Mouse (Mus musculus) embryonic stem cell, embryonic (primary cell): ENCODE data around the gene Acd.

ENCODE experiments used
- CTCF ChIA-PET, 4 experiments: fragments of 300-600 bp in 2 of 4; fragments of 350-600 bp in 2 of 4; sonication (Branson Sonifier 250); formaldehyde crosslinking; loops; one replicate each; lab custom pipeline; 2022; ENCODE audit warnings: inconsistent platforms in 2 of 4; lab: Charles Lee
- POLR2A ChIA-PET, 4 experiments: fragments of 300-600 bp in 2 of 4; fragments of 350-600 bp in 2 of 4; sonication (Branson Sonifier 250); formaldehyde crosslinking; loops; one replicate each; lab custom pipeline; 2022; ENCODE audit warnings: antibody characterized with exemption in 4 of 4, inconsistent platforms in 1 of 4; lab: Charles Lee

Gene Acd

DNA sequence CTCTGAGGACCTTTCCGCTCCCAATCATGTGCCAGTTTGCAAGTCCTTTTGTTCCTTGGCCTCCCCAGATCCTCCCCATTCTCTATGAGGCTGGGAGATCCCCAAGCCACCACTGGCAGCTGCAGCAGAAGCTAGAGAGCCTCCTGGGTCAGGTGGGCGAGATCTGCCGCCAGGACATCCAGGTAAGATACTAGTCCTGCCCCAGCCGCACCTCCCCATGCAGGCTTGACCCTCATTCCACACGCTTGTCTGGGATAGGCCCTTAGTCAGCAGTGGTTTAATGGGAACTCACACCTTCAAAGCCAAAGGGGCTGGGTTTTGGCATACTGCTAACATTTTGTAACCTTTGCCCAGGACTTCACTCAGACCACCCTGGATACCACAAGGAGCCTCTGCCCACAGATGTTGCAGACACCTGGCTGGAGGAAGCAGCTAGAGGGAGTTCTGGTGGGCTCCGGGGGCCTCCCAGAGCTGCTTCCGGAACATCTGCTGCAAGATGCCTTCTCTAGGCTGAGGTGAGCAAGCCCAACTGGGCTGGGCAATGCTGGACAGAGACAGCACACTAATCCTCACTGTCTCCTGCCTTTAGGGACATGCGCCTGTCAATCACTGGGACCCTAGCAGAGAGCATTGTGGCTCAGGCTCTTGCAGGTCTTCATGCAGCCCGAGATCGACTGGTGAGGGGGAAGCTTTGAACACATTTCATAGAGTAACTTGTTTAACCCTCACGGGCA is 8.3 kb downstream of the Acd start:
- POLR2A ChIA-PET: interaction anchor here (0.5 to 2.9 kb wide), 14 partner anchors 8 to 172 kb away, joined by 3 to 10 read pairs (median 3); partner anchors contain the start of genes Acd (in 1 of the 4), Agrp (in 1 of the 4), Ctcf (in 1 of the 4) and Pard6a (in 1 of the 4)
- CTCF ChIA-PET: interaction anchor here in 3 of 4 experiments (1.1 to 1.9 kb wide), 3 partner anchors 56 to 96 kb away, joined by 3 to 6 read pairs (median 4); partner anchors contain the start of genes Agrp (in 1 of the 3) and Ctcf (in 1 of the 3)

DNA sequence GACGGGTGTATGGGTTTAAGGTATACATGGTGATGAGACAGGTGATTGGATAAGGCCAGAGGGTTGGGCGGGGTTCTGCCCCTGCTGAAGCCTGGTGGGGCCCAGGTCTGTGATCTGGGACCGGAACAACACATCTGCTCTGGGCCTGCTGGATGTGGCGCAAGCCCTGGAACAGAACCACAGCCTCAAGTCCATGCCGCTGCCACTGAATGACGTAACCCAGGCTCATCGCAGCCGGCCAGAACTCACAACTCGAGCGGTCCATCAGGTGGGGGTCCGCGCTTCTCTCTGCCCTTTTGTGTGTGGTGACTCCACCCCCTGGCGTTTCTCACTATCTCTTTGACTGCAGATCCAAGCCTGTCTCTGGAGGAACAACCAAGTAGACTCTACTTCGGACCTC is 9.9 kb downstream of the Acd start:
- ChIA-PET POLR2A (no interaction called here), CTCF (interaction anchor here in 2 of 4 experiments (0.5 to 1.0 kb wide), 2 partner anchors 30 to 175 kb away, joined by 3 read pairs; no protein-coding TSS in a partner anchor)

DNA sequence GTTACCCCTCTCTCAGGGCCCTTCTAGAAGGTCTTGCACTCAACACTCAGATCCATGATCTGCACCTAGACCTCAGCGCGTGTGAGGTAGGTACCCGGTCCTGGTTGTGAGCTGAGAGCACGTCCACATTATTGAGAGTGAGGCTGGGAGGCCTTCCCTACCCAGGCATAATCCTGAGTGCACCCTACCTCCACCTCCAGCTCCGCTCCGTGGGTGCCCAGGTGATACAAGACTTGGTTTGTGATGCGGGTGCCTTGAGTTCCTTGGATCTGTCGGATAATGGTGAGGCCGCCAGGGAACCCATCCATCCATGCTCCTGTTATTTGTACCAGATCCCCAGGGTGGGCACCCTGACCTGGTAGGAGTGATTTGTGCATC is 10.9 kb downstream of the Acd start:
- CTCF ChIA-PET: interaction anchor here in 1 of 4 experiments (1.9 kb wide), 1 partner anchor 28 kb away, joined by 6 read pairs; no protein-coding TSS in a partner anchor
- POLR2A ChIA-PET: interaction anchor here in 2 of 4 experiments (1.0 to 4.9 kb wide), 9 partner anchors 9 to 68 kb away, joined by 3 to 58 read pairs (median 6); partner anchors contain the start of genes Acd (in 2 of the 2), Pard6a (in 2 of the 2), Agrp (in 1 of the 2) and Ctcf (in 1 of the 2)

DNA sequence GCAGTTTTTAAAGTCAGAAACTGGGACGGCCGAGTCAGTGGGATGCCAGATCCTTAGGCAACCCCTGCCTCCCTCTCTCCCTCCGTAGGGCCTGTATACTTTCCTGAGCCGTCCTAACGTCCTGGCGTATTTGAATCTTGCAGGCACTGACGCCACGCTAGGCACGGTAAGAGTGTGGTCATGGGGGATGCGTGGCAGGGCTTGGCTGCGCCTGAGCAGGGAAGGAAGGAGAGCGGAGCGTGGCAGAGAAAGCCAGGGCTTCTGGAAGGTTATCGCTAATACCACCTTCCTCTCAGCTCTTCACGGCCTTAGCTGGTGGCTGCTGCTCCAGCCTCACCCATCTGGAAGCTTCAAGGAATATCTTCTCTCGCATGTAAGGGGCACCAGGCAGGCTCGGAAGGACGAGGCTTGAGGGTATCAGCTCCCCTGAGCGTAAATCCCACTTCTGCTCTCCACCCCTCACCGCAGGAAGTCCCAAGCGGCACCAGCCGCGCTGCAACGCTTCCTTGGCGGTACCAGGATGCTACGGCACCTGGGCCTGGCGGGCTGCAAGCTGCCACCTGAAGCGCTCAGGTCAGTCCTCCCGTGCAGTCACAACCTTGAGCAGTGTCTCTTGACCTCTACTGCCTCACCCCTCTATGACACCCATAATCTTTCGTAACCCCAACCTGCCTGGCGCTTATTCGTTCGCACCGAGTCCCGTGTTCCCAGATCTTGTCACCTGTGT is 11.5 kb downstream of the Acd start:
- ChIA-PET POLR2A (interaction anchor here in 3 of 4 experiments (0.5 to 4.9 kb wide), 21 partner anchors 9 to 205 kb away, joined by 3 to 58 read pairs (median 4); partner anchors contain the start of genes Acd (in 2 of the 3), Pard6a (in 2 of the 3), Agrp (in 1 of the 3) and Atp6v0d1 (in 1 of the 3)), CTCF (interaction anchor here in 2 of 4 experiments (0.6 to 1.9 kb wide), 4 partner anchors 25 to 112 kb away, joined by 4 to 6 read pairs (median 6); no protein-coding TSS in a partner anchor)

DNA sequence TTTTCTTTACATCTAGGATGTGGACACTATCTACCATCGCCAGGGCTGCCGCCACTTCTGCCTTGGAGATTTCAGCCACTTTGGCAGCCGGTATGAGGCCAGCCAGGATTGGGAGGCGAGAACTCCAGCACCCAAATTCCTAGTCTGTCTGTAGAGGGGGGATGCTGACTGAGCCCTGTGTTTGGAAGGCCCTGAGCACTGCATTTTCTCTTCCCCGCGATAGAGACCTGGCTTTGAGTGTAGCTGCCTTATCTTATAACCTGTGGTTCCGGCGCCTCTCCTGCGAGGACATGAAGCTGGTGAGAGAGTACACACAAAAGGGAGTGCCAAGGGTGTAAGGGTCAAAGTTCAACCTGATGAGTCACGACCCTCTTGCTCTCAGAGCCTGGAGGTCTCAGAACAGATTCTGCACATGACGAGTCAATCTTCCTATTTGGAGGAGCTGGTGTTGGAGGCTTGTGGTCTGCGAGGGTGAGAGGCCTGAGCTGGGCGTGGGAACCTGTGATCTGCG is 12.6 kb downstream of the Acd start:
- ChIA-PET CTCF (interaction anchor here (0.5 to 2.8 kb wide), 12 partner anchors 16 to 833 kb away, joined by 3 to 11 read pairs (median 3); no protein-coding TSS in a partner anchor), POLR2A (interaction anchor here (0.6 to 4.9 kb wide), 47 partner anchors 9 to 451 kb away, joined by 3 to 58 read pairs (median 4); partner anchors contain the start of genes Acd (in 2 of the 4), Ctcf (in 2 of the 4), Pard6a (in 2 of the 4) and Pskh1 (in 2 of the 4))

DNA sequence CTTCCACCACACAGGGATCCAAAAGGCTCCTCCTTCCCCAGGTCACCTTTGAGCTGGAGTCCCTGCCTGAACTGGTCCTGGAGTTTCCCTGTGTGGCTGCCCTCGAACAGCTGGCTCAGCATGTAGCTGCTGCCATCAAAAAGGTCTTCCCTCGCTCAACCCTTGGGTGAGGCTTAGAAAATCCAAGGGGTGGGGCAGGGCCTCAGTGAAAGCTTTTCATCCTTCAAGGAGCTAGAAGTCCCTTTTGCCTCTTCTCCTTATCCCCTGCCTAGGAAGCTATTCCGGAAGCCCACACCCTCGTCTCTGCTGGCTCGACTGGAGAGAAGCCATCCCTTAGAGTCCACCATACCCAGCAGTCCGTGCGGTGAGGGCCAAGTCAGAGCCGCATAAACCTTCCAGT is 13.4 kb downstream of the Acd start:
- POLR2A ChIA-PET: interaction anchor here in 3 of 4 experiments (0.6 to 4.9 kb wide), 46 partner anchors 9 to 433 kb away, joined by 3 to 58 read pairs (median 4); partner anchors contain the start of genes Acd (in 3 of the 3), Pard6a (in 3 of the 3), Agrp (in 2 of the 3) and Ctcf (in 2 of the 3)

DNA sequence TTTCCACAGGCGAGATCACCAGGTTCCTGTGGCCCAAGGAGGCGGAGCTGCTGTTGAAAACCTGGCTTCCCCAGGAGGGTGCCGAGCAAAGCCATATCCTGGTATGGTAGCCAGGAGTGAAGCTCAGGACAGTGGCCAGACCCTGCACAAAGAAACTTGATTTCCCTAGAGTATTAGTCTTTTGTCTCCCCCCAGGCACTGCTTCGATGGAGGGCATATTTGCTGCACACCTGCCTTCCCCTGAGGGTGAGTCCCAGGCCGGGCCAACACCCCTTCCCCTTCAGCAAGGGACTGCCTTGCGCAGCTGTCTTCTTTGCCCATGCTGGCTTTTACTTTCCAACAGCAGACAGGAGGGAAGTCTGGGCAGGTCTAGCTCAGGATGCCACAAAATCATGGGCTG is 14.4 kb downstream of the Acd start:
- ChIA-PET CTCF (interaction anchor here (0.5 to 4.1 kb wide), 17 partner anchors 14 to 259 kb away, joined by 3 to 20 read pairs (median 3); partner anchors contain the start of genes Atp6v0d1 (in 1 of the 4), Nrn1l (in 1 of the 4) and Ripor1 (in 1 of the 4)), POLR2A (interaction anchor here in 3 of 4 experiments (0.5 to 4.9 kb wide), 36 partner anchors 11 to 610 kb away, joined by 3 to 58 read pairs (median 4); partner anchors contain the start of genes Acd (in 3 of the 3), Agrp (in 3 of the 3), Pard6a (in 3 of the 3) and Ctcf (in 2 of the 3))

More for the DNA sequence above, 13.4 kb downstream of the Acd start:
- CTCF ChIA-PET: interaction anchor here (0.5 to 4.1 kb wide), 21 partner anchors 17 to 833 kb away, joined by 3 to 20 read pairs (median 3); partner anchors contain the start of gene Nrn1l (in 1 of the 4)

DNA sequence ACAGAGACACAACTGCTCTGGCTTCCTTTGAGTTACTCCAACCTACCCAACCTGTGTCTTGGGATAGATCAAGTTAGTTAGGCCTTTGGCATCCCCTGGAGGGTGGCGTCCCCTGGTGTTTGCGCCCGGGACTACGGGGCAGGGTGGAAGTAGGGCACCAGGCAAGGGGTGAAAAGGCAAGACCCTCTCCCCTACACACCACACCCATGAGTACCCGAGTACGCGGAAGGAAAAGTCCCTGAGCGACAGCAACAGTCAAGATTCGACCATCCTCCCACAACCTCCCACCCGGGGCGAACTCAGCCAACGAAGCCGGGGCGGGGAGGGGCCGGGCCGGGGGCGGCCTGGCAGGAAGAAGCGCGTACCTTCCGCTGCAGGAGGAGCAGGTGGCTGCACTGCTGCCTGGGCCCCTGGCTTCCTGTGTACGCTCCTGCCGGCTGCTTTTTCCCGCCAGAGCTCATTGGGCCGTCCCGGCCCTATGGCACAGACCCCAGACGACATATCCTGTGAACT is 15.1 kb downstream of the Acd start, which contains the start of gene Carmil2:
Carmil2 (plus strand) TSS at position 479 of the 513 bp plus-strand sequence.
- CTCF ChIA-PET: interaction anchor here in 3 of 4 experiments (0.9 to 4.1 kb wide), 8 partner anchors 31 to 152 kb away, joined by 3 to 20 read pairs (median 4); partner anchors contain the start of gene Ripor1 (in 1 of the 3)
- POLR2A ChIA-PET: interaction anchor here in 3 of 4 experiments (0.6 to 4.9 kb wide), 22 partner anchors 13 to 208 kb away, joined by 3 to 58 read pairs (median 5); partner anchors contain the start of genes Acd (in 3 of the 3), Pard6a (in 3 of the 3), Agrp (in 2 of the 3) and Ctcf (in 2 of the 3)

DNA sequence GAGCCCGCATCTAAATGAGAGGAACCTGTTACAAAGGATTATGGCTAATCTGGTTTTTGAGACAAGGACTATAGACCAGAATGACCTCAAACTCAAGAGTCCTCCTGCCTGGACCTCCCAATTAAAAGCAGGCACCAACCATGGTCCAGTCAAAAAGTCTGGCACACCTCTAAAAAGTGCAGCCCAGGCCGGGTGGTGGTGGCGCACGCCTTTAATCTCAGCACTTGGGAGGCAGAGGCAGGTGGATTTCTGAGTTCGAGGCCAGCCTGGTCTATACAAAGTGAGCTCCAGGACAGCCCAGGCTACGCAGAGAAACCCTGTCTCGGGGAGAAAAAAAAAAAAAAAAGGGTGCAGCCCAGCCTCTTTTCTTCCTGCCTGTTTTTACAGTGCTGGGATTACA is 15.6 kb downstream of the Acd start:
- ChIA-PET POLR2A (interaction anchor here in 3 of 4 experiments (0.7 to 4.2 kb wide), 6 partner anchors 15 to 89 kb away, joined by 3 to 45 read pairs (median 4); partner anchors contain the start of genes Acd (in 1 of the 3) and Pard6a (in 1 of the 3)), CTCF (interaction anchor here (0.6 to 4.1 kb wide), 8 partner anchors 18 to 1768 kb away, joined by 3 to 20 read pairs (median 4); partner anchors contain the start of gene Ripor1 (in 1 of the 4))

DNA sequence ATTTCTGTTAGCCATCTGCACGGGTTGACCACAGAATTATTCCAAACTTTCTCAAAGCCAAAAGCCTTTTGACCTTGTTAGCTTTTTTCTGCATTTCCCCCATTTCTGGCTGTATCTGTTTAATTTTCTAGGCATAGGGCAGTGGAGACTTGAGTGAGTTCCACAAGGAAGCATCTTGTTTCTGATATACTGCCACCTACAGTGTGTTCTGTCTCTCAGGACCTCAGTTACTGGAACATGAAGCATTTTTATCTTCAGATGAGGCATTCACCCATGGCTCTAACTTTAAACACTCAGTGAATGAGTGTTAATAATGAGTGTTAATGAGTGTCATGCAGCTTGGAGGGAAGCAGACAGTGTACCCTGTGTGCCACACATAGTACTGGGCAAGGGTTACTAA is 23.0 kb downstream of the Acd start:
- ChIA-PET POLR2A (interaction anchor here in 2 of 4 experiments (0.8 to 2.6 kb wide), 5 partner anchors 10 to 17 kb away, joined by 3 to 13 read pairs (median 4); no protein-coding TSS in a partner anchor), CTCF (interaction anchor here in 1 of 4 experiments (0.6 kb wide), 1 partner anchor 20 kb away, joined by 3 read pairs; no protein-coding TSS in a partner anchor)

DNA sequence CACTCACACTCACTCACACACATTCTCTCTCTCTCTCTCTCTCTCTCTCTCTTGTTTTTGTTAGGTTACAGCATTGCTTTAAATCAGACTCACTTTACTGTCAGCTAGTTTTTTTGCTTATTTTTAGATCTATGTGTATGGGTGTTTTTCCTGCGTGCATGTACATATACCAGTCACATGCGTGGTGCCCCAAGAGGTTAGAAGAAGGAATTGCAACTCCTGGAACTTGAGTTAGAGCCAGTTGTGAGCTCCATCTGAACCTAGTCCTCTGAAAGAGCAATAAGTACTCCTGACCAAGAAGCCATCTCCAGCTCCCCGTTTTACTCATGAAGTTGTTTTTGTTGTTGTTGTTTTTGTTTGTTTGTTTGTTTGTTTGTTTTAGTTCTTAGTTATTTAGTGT is 39.7 kb downstream of the Acd start:
- ChIA-PET CTCF (interaction anchor here (0.6 to 1.5 kb wide), 37 partner anchors 8 to 1021 kb away, joined by 3 to 11 read pairs (median 5); partner anchors contain the start of genes Agrp (in 2 of the 4), Ctcf (in 2 of the 4), Acd (in 1 of the 4) and Pard6a (in 1 of the 4)), POLR2A (interaction anchor here in 3 of 4 experiments (0.6 to 19.4 kb wide), 23 partner anchors 9 to 283 kb away, joined by 3 to 236 read pairs (median 5); partner anchors contain the start of genes Agrp (in 2 of the 3), Ctcf (in 2 of the 3), Acd (in 1 of the 3) and Pard6a (in 1 of the 3))

DNA sequence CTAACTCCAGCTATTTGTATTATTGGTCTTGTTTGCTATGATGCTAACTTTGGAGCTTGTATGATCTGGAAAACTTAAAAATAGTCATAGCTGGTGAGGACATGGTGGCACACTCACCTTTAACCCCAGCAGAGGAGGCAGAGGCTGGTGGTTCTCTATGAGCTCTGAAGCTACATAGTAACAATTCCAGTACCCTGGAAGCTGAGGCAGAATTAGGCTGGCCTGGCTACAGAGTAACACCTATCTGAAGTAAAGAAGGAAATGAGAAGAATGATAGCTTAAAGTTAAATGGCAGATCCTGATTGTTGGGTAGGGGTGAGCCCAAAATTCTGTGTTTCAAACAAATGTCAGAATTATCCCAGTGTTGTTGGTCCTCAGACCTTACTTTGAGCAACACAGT is 43.3 kb downstream of the Acd start:
- ChIA-PET CTCF (interaction anchor here in 3 of 4 experiments (0.5 to 1.6 kb wide), 5 partner anchors 20 to 642 kb away, joined by 3 to 6 read pairs (median 3); partner anchors contain the start of genes Agrp (in 1 of the 3) and Ctcf (in 1 of the 3)), POLR2A (interaction anchor here in 3 of 4 experiments (0.7 to 19.4 kb wide), 8 partner anchors 8 to 1375 kb away, joined by 3 to 236 read pairs (median 4); partner anchors contain the start of genes Agrp (in 1 of the 3) and Ctcf (in 1 of the 3))

DNA sequence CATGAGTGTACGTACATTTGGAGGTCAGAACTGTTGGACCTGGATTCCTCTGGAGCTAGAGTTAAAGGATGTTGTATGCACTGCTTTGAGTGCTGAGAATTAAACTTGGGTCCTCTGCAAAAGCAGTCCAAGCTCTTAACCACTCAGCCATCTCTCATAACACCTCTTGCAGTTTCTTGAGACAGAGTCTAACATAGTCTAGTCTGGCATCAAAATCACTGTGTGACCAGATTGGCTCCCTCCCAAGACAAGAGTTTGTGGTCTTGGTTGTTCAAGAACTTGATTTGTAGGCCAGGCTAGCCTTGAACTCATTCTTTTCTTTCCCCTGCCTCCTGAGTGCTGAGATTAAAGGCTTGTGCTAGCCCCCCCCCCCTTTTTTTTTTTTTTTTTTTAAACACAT is 52.0 kb downstream of the Acd start:
- CTCF ChIA-PET: interaction anchor here (0.5 to 3.1 kb wide), 10 partner anchors 10 to 1398 kb away, joined by 3 to 11 read pairs (median 4); partner anchors contain the start of genes Agrp (in 1 of the 4), Ctcf (in 1 of the 4) and Ripor1 (in 1 of the 4)
- POLR2A ChIA-PET: interaction anchor here (0.6 to 19.4 kb wide), 20 partner anchors 9 to 1886 kb away, joined by 3 to 236 read pairs (median 5); partner anchors contain the start of genes Agrp (in 3 of the 4), Ctcf (in 3 of the 4), Atp6v0d1 (in 1 of the 4) and Ranbp10 (in 1 of the 4)
